Mouse (Mus musculus): ENCODE results near the gene Capn2. TPM values are rescaled to one million over a fixed set of nuclear protein-coding genes. Genes with fewer than 3 reads are reported as not detected.

Capn2 gene
- polyA plus RNA-seq, 1 experiment from 2014 or later: 116 TPM

DNA sequence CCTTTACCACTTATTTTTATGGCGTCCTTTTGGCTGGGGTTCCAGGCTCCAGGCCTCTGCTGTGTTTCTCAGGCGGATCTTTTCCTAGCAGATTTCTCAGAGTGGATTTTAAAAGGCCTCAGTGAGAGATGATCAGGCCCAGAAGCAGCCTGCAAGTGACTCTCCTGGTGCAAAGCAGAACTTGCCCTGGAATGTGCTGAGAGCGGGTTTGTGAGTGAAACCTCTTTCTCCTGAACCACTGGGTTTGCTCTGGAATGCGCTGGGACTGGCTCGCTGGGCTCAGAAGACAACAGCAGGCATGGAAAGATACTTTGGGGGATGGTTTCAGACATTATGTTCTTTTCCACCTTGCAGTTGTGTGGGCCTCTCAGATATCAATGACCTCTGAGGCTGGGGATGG is 24.7 kb upstream of the Capn2 start:
- no peak overlapping the region for H3K27ac ChIP-seq (ENCODE audit: low read depth)
- ATAC-seq (ENCODE audit: insufficient read depth): no peak
- no peaks in the 10 kb centered on the region for H3K9me3 ChIP-seq (ENCODE audit: low read depth, low read length)
- 0 out of 2 replicates have a peak, but pooled peaks cover 3% of the 10 kb centered on the region for H3K4me1 ChIP-seq (ENCODE audit: insufficient read depth)
- H3K9ac ChIP-seq: no peak overlapping the region
- 63% methylated on average over 5 of the region's 5 CpGs for WGBS
- H3K4me3 ChIP-seq (ENCODE audit: low read depth, low read length): no peak overlapping the region
- TF ChIP-seq CTCF (IDR thresholded peaks at IDR 0.05; ENCODE audit: low read depth): no peak
- no peak for DNase-seq
- no peaks in the 10 kb centered on the region for H3K36me3 ChIP-seq (ENCODE audit: insufficient read depth)
- H3K4me2 ChIP-seq: no peak overlapping the region
- no peaks in the 10 kb centered on the region for H3K27me3 ChIP-seq (ENCODE audit: insufficient read depth, low read length)

DNA sequence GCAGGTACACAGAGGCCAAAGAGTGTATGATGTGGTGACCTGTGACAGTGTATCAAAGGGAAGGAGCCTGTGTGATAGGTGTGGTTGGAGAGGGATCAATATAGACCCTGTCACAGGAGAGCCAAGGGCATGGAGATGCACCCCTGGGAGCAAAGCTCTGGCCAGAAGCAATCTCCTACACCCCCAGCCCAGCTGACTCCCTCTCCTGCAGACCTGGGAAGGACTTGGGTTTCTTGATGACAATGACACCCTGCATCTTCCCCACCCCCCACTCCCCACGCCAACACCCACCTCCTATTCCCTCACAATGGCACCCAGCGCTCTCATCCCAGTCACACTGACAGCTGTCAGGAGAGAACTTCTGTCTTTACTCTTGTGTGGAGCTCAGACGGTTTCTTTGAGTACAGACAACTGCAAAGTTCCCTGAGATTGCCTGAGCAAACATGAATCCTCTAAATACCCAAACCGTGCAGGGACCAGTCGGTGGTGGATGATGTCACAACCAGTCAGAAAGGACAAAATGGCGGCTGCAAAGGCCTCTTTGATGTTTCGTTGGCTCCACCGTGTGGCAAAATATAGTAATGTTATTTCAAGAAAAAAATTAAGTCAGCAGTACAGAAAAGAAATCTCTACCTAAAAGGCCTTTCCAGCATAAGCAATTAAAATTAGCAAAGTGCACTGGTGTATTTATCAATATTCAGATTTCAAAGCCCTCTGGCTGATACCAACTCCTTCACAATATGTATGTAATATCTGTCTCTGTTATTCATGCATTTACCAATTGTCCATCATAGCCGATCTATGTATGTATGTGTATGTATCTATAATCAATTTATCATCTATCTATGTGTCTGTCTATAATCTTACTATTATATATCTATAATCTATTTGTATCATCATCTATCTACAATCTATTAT is 21.9 kb upstream of the Capn2 start:
- H3K27me3 ChIP-seq (ENCODE audit: insufficient read depth, low read length): no peaks in the 10 kb centered on the region
- H3K4me2 ChIP-seq: peak overlapping the region; percentile 54
- peak overlapping the region; percentile 21 for H3K4me3 ChIP-seq (ENCODE audit: low read depth, low read length)
- TF ChIP-seq CTCF (IDR thresholded peaks at IDR 0.05; ENCODE audit: low read depth): peak; percentile 74
- ATAC-seq (ENCODE audit: insufficient read depth): peak; percentile 84
- 18% methylated on average over 9 of the region's 9 CpGs for WGBS
- peak overlapping the region; percentile 40; the same call in 1 of the 2 replicates for H3K9ac ChIP-seq
- H3K27ac ChIP-seq (ENCODE audit: low read depth): no peak overlapping the region
- H3K4me1 ChIP-seq (ENCODE audit: insufficient read depth): 0 out of 2 replicates have a peak, but pooled peaks cover 3% of the 10 kb centered on the region
- no peaks in the 10 kb centered on the region for H3K9me3 ChIP-seq (ENCODE audit: low read depth, low read length)
- H3K36me3 ChIP-seq (ENCODE audit: insufficient read depth): no peaks in the 10 kb centered on the region
- DNase-seq: peak; percentile 97

GRCm38 (mm10) chr1:182535080-182535481 is 17.7 kb upstream of the Capn2 start:
- no peak overlapping the region for H3K9ac ChIP-seq

GRCm38 (mm10) chr1:182533583-182533982 is 16.2 kb upstream of the Capn2 start:
- WGBS: 79% methylated on average over 3 of the region's 3 CpGs
- ATAC-seq (ENCODE audit: insufficient read depth): no peak
- TF ChIP-seq CTCF (IDR thresholded peaks at IDR 0.05; ENCODE audit: low read depth): no peak
- Histone ChIP-seq H3K9ac (no peak overlapping the region), H3K36me3 (ENCODE audit: insufficient read depth) (no peaks in the 10 kb centered on the region), H3K4me1 (ENCODE audit: insufficient read depth) (no peaks in the 10 kb centered on the region), H3K4me3 (ENCODE audit: low read depth, low read length) (no peak overlapping the region), H3K4me2 (no peak overlapping the region), H3K27ac (ENCODE audit: low read depth) (no peak overlapping the region), H3K9me3 (ENCODE audit: low read depth, low read length) (no peaks in the 10 kb centered on the region), H3K27me3 (ENCODE audit: insufficient read depth, low read length) (no peaks in the 10 kb centered on the region)
- DNase-seq: no peak

More at GRCm38 (mm10) chr1:182535080-182535481, 17.7 kb upstream of the Capn2 start:
- Histone ChIP-seq H3K27me3 (ENCODE audit: insufficient read depth, low read length) (no peaks in the 10 kb centered on the region), H3K36me3 (ENCODE audit: insufficient read depth) (no peaks in the 10 kb centered on the region), H3K4me1 (ENCODE audit: insufficient read depth) (0 out of 2 replicates have a peak, but pooled peaks cover 3% of the 10 kb centered on the region), H3K9me3 (ENCODE audit: low read depth, low read length) (no peaks in the 10 kb centered on the region), H3K27ac (ENCODE audit: low read depth) (no peak overlapping the region), H3K4me3 (ENCODE audit: low read depth, low read length) (no peak overlapping the region), H3K4me2 (no peak overlapping the region)
- ATAC-seq (ENCODE audit: insufficient read depth): no peak
- WGBS: 68% methylated on average over 3 of the region's 3 CpGs
- no peak for TF ChIP-seq CTCF (IDR thresholded peaks at IDR 0.05; ENCODE audit: low read depth)
- DNase-seq: no peak

GRCm38 (mm10) chr1:182527921-182528858 is 10.8 kb upstream of the Capn2 start:
- Histone ChIP-seq H3K4me3 (ENCODE audit: low read depth, low read length) (no peak overlapping the region), H3K36me3 (ENCODE audit: insufficient read depth) (no peaks in the 10 kb centered on the region), H3K9ac (no peak overlapping the region), H3K9me3 (ENCODE audit: low read depth, low read length) (no peaks in the 10 kb centered on the region), H3K4me2 (peak overlapping the region; percentile 18; the same call in 1 of the 2 replicates), H3K4me1 (ENCODE audit: insufficient read depth) (no peaks in the 10 kb centered on the region), H3K27me3 (ENCODE audit: insufficient read depth, low read length) (no peaks in the 10 kb centered on the region), H3K27ac (ENCODE audit: low read depth) (no peak overlapping the region)
- TF ChIP-seq CTCF (IDR thresholded peaks at IDR 0.05; ENCODE audit: low read depth): no peak
- WGBS: 13% methylated on average over 19 of the region's 19 CpGs
- peak; percentile 56 for ATAC-seq (ENCODE audit: insufficient read depth)
- peak; percentile 53 for DNase-seq

- Histone ChIP-seq H3K27ac (ENCODE audit: low read depth) (no peak overlapping the region), H3K36me3 (ENCODE audit: insufficient read depth) (no peaks in the 10 kb centered on the region), H3K9me3 (ENCODE audit: low read depth, low read length) (no peaks in the 10 kb centered on the region), H3K4me1 (ENCODE audit: insufficient read depth) (no peaks in the 10 kb centered on the region), H3K27me3 (ENCODE audit: insufficient read depth, low read length) (no peaks in the 10 kb centered on the region), H3K4me2 (no peak overlapping the region), H3K4me3 (ENCODE audit: low read depth, low read length) (no peak overlapping the region), H3K9ac (no peak overlapping the region)
- DNase-seq (no peak), ATAC-seq (ENCODE audit: insufficient read depth) (no peak)
- WGBS: 45% methylated on average over 13 of the region's 13 CpGs
- TF ChIP-seq CTCF (IDR thresholded peaks at IDR 0.05; ENCODE audit: low read depth): no peak
Observed at GRCm38 (mm10) chr1:182527261-182527766, 9.9 kb upstream of the Capn2 start.
